8 mouse cellular contexts compared by ENCODE assay signal in the genomic region with DNA sequence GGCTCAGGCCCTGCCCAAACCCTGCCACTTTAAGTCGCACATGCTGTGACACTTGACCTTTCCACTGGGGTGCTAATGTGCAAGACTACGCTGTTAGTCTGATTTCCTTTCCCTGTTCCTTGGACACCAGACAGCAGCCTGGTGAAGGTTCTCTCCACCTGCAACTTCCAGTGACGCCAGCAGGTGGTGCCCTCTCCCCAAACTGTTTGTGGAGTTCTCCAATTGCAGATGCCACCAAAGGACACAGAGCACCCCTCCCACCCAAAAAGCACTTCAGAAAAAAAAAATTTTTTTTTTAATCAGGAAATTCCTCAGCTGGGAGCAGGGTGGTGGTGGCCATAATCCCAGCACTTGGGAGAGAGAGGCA. TPM values are rescaled to one million over a fixed set of nuclear protein-coding genes. Genes with fewer than 3 reads are reported as not detected.
DNase-seq lines count a peak whose midpoint lies in the region; ATAC-seq and TF ChIP-seq lines count a peak whose summit lies in the region.

No protein-coding gene starts in this region.

- no peak overlapping the region for H3K9ac ChIP-seq in hindbrain, embryonic 12.5 days
- H3K9ac ChIP-seq in midbrain, embryonic 12.5 days (replicated peaks): no peak overlapping the region

- peak; percentile 79; the same call in 1 of the 2 replicates for TF ChIP-seq CTCF in spleen, adult 2 months (IDR thresholded peaks at IDR 0.05; ENCODE audit: extremely low read depth, insufficient read depth, insufficient read length, insufficient replicate concordance)

- peaks cover 19% of the 10 kb centered on the region for H3K27me3 ChIP-seq in hindbrain, embryonic 10.5 days (ENCODE audit: insufficient read depth, poor library complexity, severe bottlenecking)
- H3K27me3 ChIP-seq in hindbrain, embryonic 12.5 days: no peaks in the 10 kb centered on the region; the same call in 1 of the 2 replicates
- peaks cover 22% of the 10 kb centered on the region; the same call in 1 of the 2 replicates for H3K27me3 ChIP-seq in midbrain, embryonic 12.5 days
- H3K27me3 ChIP-seq in spleen, adult 2 months (ENCODE audit: control insufficient read depth, insufficient read depth, low read length): no peaks in the 10 kb centered on the region

- peak; percentile 89 for DNase-seq in hindbrain, embryonic 10.5 days (ENCODE audit: low spot score)
- DNase-seq in cerebellum, postnatal 36 days: peak; percentile 94 to 96
- DNase-seq in gastrocnemius, adult 8-10 months (ENCODE audit: low spot score in 2 of 2): peak; percentile 74 to 77
- peak; percentile 82 for DNase-seq in induced T-regulatory cell, adult 2 months (ENCODE audit: low read depth)
- peak; percentile 85 to 87 for DNase-seq in left cerebral cortex, postnatal 10 days (ENCODE audit: extremely low spot score in 1 of 2, low spot score in 2 of 2)
- peak in 1 of 2 experiments; percentile 73 for DNase-seq in spleen, adult 2 months (ENCODE audit: low read depth in 1 of 2, low spot score in 2 of 2)

- peak overlapping the region; percentile 86; the same call in 1 of the 2 replicates for H3K27ac ChIP-seq in hindbrain, embryonic 10.5 days
- H3K27ac ChIP-seq in hindbrain, embryonic 12.5 days: no peak overlapping the region
- H3K27ac ChIP-seq in midbrain, embryonic 12.5 days (replicated peaks): 0 out of 2 replicates have a peak overlapping the region, but pooled peaks have one; percentile 27
- H3K27ac ChIP-seq in spleen, adult 2 months (ENCODE audit: insufficient read depth, low read length): no peak overlapping the region

- H3K36me3 ChIP-seq in hindbrain, embryonic 10.5 days: no peaks in the 10 kb centered on the region
- H3K36me3 ChIP-seq in hindbrain, embryonic 12.5 days: no peaks in the 10 kb centered on the region
- no peaks in the 10 kb centered on the region for H3K36me3 ChIP-seq in midbrain, embryonic 12.5 days
- H3K36me3 ChIP-seq in spleen, adult 2 months (ENCODE audit: control insufficient read depth, insufficient read depth, low read length): no peaks in the 10 kb centered on the region

- no peak overlapping the region for H3K4me2 ChIP-seq in hindbrain, embryonic 12.5 days (replicated peaks)
- H3K4me2 ChIP-seq in midbrain, embryonic 12.5 days (replicated peaks): no peak overlapping the region

- H3K4me1 ChIP-seq in hindbrain, embryonic 10.5 days (replicated peaks): peaks cover 51% of the 10 kb centered on the region
- H3K4me1 ChIP-seq in hindbrain, embryonic 12.5 days: peaks cover 47% of the 10 kb centered on the region
- peaks cover 42% of the 10 kb centered on the region for H3K4me1 ChIP-seq in midbrain, embryonic 12.5 days
- H3K4me1 ChIP-seq in spleen, adult 2 months (ENCODE audit: control insufficient read depth, insufficient read depth, insufficient read length): no peaks in the 10 kb centered on the region

- no peak for ATAC-seq in hindbrain, embryonic 12.5 days (ENCODE audit: low FRiP score)
- ATAC-seq in midbrain, embryonic 12.5 days (ENCODE audit: low FRiP score, low read depth): no peak

- intact Hi-C loops in left cerebral cortex, postnatal 10 days (cut with DNase I): no loop called here

- WGBS in hindbrain, embryonic 10.5 days: 0% methylated on average over 3 of the region's 3 CpGs
- 2% methylated on average over 3 of the region's 3 CpGs for WGBS in hindbrain, embryonic 12.5 days
- 4% methylated on average over 3 of the region's 3 CpGs for WGBS in midbrain, embryonic 12.5 days
- 3% methylated on average over 3 of the region's 3 CpGs for WGBS in spleen, adult 2 months

- no peak overlapping the region for H3K4me3 ChIP-seq in hindbrain, embryonic 10.5 days
- no peak overlapping the region for H3K4me3 ChIP-seq in hindbrain, embryonic 12.5 days
- no peak overlapping the region for H3K4me3 ChIP-seq in midbrain, embryonic 12.5 days
- H3K4me3 ChIP-seq in spleen, adult 2 months (ENCODE audit: extremely low read depth, insufficient read depth, insufficient read length): no peak overlapping the region

- H3K9me3 ChIP-seq in hindbrain, embryonic 10.5 days: no peaks in the 10 kb centered on the region
- H3K9me3 ChIP-seq in hindbrain, embryonic 12.5 days (replicated peaks): no peaks in the 10 kb centered on the region
- 0 out of 2 replicates have a peak, but pooled peaks cover 7% of the 10 kb centered on the region for H3K9me3 ChIP-seq in midbrain, embryonic 12.5 days

- no peak for TF ChIP-seq POLR2A in spleen, adult 2 months (IDR thresholded peaks at IDR 0.05; ENCODE audit: low read depth, low read length)

RNA-seq across cellular contexts. Expression of a gene that starts 6.4 kb away (rescaled TPM):
- 0.10 and 0.20 TPM in 2 replicates for polyA plus RNA-seq in hindbrain, embryonic 10.5 days (2016; fragmentation: Nextera tagmentation; extraction: Ambion mirVana)
- polyA plus RNA-seq in hindbrain, embryonic 12.5 days (2016; fragmentation: Nextera tagmentation; extraction: Ambion mirVana): 0.31 and 0.37 TPM in 2 replicates
- total RNA-seq in gastrocnemius, adult 8-10 months (2022): not detected
- total RNA-seq in left cerebral cortex, postnatal 10 days (2021): 1 to 10 TPM; 1.3 to 2.0 TPM
- 0.08 and 0.12 TPM in 2 replicates for polyA plus RNA-seq in midbrain, embryonic 12.5 days (2016; fragmentation: Nextera tagmentation; extraction: Ambion mirVana)
- not detected in 2 replicates for polyA plus RNA-seq in spleen, adult 2 months (2012; rRNA removed)

RNA-seq across cellular contexts. Expression of a gene that starts 14.5 kb away (rescaled TPM):
- 99.2 and 114 TPM in 2 replicates for polyA plus RNA-seq in hindbrain, embryonic 10.5 days (2016; fragmentation: Nextera tagmentation; extraction: Ambion mirVana)
- 125 and 133 TPM in 2 replicates for polyA plus RNA-seq in hindbrain, embryonic 12.5 days (2016; fragmentation: Nextera tagmentation; extraction: Ambion mirVana)
- 1 to 10 TPM in 3 of 4 experiments, under 1 TPM in 1; 0.75 to 3.6 (median 1.6) TPM for total RNA-seq in gastrocnemius, adult 8-10 months (2022)
- total RNA-seq in left cerebral cortex, postnatal 10 days (2021): 100 to 1,000 TPM; 103 to 108 TPM
- 128 and 129 TPM in 2 replicates for polyA plus RNA-seq in midbrain, embryonic 12.5 days (2016; fragmentation: Nextera tagmentation; extraction: Ambion mirVana)
- 17.7 and 21.1 TPM in 2 replicates for polyA plus RNA-seq in spleen, adult 2 months (2012; rRNA removed)

RNA-seq across cellular contexts. Expression of a gene that starts 51.1 kb away (rescaled TPM):
- 36.8 and 38.8 TPM in 2 replicates for polyA plus RNA-seq in hindbrain, embryonic 10.5 days (2016; fragmentation: Nextera tagmentation; extraction: Ambion mirVana)
- polyA plus RNA-seq in hindbrain, embryonic 12.5 days (2016; fragmentation: Nextera tagmentation; extraction: Ambion mirVana): 33.2 and 34.7 TPM in 2 replicates
- 10 to 100 TPM; 19.6 to 21.5 (median 20.6) TPM for total RNA-seq in gastrocnemius, adult 8-10 months (2022)
- total RNA-seq in left cerebral cortex, postnatal 10 days (2021): 10 to 100 TPM; 26.7 to 27.6 TPM
- polyA plus RNA-seq in midbrain, embryonic 12.5 days (2016; fragmentation: Nextera tagmentation; extraction: Ambion mirVana): 34.4 and 35.2 TPM in 2 replicates
- polyA plus RNA-seq in spleen, adult 2 months (2012; rRNA removed): 13.4 and 20.0 TPM in 2 replicates

RNA-seq across cellular contexts. Expression of a gene that starts 59.9 kb away (rescaled TPM):
- polyA plus RNA-seq in hindbrain, embryonic 10.5 days (2016; fragmentation: Nextera tagmentation; extraction: Ambion mirVana): 0.62 and 1.1 TPM in 2 replicates
- polyA plus RNA-seq in hindbrain, embryonic 12.5 days (2016; fragmentation: Nextera tagmentation; extraction: Ambion mirVana): 0.78 and 1.1 TPM in 2 replicates
- total RNA-seq in gastrocnemius, adult 8-10 months (2022): under 1 TPM; 0.22 to 0.51 (median 0.47) TPM
- 1 to 10 TPM; 2.1 to 2.9 TPM for total RNA-seq in left cerebral cortex, postnatal 10 days (2021)
- polyA plus RNA-seq in midbrain, embryonic 12.5 days (2016; fragmentation: Nextera tagmentation; extraction: Ambion mirVana): 2.0 and 2.1 TPM in 2 replicates
- 11.9 and 17.7 TPM in 2 replicates for polyA plus RNA-seq in spleen, adult 2 months (2012; rRNA removed)

Comparison
In these comparisons a context has a peak if more than half of its experiments do, and no peak if none do; other contexts are left out.
1. H3K27ac ChIP-seq: peak in hindbrain, embryonic 10.5 days (single experiment) and midbrain, embryonic 12.5 days (single experiment); none in hindbrain, embryonic 12.5 days (single experiment) and spleen, adult 2 months (single experiment).